Mouse (Mus musculus) thymus, postnatal 0 days (tissue): ENCODE measurements around the gene Pnpla2. TPM values are rescaled to one million over a fixed set of nuclear protein-coding genes. Genes with fewer than 3 reads are reported as not detected.
A peak's percentile ranks its signal among the peaks of the same experiment; 100 is the strongest.

Experiments
- DNase-seq: peaks from one replicate; pipeline ENCODE4 v3.0.0-alpha.2; 2015; ENCODE audit warnings: low spot score
- polyA plus RNA-seq: library from polyadenylated mRNA; unstranded; fragments of >200 nt; fragmentation: Nextera tagmentation; extraction: Ambion mirVana; gene quantifications from 2 replicates; pipeline ENCODE4 v1.2.1, GENCODE M21; 2015

Gene Pnpla2
- polyA plus RNA-seq, 1 experiment from 2014 or later = 50.5 TPM

- DNase-seq = no peak
Observed at GRCm38 (mm10) chr7:141466607-141467148, 11.7 kb downstream of the Pnpla2 start.

- DNase-seq = peak; percentile 60
Observed at GRCm38 (mm10) chr7:141467230-141468030, 12.4 kb downstream of the Pnpla2 start, which contains the start of gene Cd151. Gene Cd151, plus strand, starts transcription at chr7:141467392.

- no peak for DNase-seq
Observed at GRCm38 (mm10) chr7:141468164-141468521, 13.1 kb downstream of the Pnpla2 start.

- DNase-seq = peak; percentile 68
Observed at GRCm38 (mm10) chr7:141468522-141469211, 13.7 kb downstream of the Pnpla2 start.

- DNase-seq = no peak
Observed at GRCm38 (mm10) chr7:141469352-141469751, 14.4 kb downstream of the Pnpla2 start.

- DNase-seq = no peak
Observed at GRCm38 (mm10) chr7:141469901-141470636, 15.1 kb downstream of the Pnpla2 start.

GRCm38 (mm10) chr7:141470637-141470944 lies 15.6 kb downstream of the Pnpla2 start:
- no peak for DNase-seq

GRCm38 (mm10) chr7:141471236-141471635 lies 16.2 kb downstream of the Pnpla2 start:
- DNase-seq = no peak

- DNase-seq = no peak
Observed at GRCm38 (mm10) chr7:141472226-141472625, 17.2 kb downstream of the Pnpla2 start.

GRCm38 (mm10) chr7:141472763-141473162 lies 17.8 kb downstream of the Pnpla2 start:
- no peak for DNase-seq

- DNase-seq = no peak
Observed at GRCm38 (mm10) chr7:141474160-141474559, 19.2 kb downstream of the Pnpla2 start.

GRCm38 (mm10) chr7:141475011-141475804 lies 20.2 kb downstream of the Pnpla2 start, which contains the start of the genes Polr2l and Tspan4:
Gene Polr2l, minus strand, starts transcription at chr7:141475132.
Gene Tspan4, plus strand, starts transcription at chr7:141475240.
- peak; percentile 89 for DNase-seq

GRCm38 (mm10) chr7:141475805-141476158 lies 20.8 kb downstream of the Pnpla2 start:
- no peak for DNase-seq

GRCm38 (mm10) chr7:141476226-141476980 lies 21.4 kb downstream of the Pnpla2 start:
- no peak for DNase-seq

GRCm38 (mm10) chr7:141476981-141477370 lies 22.0 kb downstream of the Pnpla2 start:
- no peak for DNase-seq

GRCm38 (mm10) chr7:141477578-141478269 lies 22.7 kb downstream of the Pnpla2 start:
- DNase-seq = no peak

GRCm38 (mm10) chr7:141478270-141478748 lies 23.3 kb downstream of the Pnpla2 start:
- DNase-seq = no peak

GRCm38 (mm10) chr7:141480842-141481497 lies 26.0 kb downstream of the Pnpla2 start:
- peak; percentile 87 for DNase-seq
